Mouse (Mus musculus) lung, embryonic 16.5 days (tissue): Measurements from ENCODE around the gene Med13l. TPM values are rescaled to one million over a fixed set of nuclear protein-coding genes. Genes with fewer than 3 reads are reported as not detected.

Experiments
- ATAC-seq: fragments of 200-750 bp; cut with Nextera tagmentation; 2 replicates; pipeline ENCODE4 v1.8.0; 2017; ENCODE audit warnings: low read depth, mild to moderate bottlenecking, moderate library complexity
- H3K27ac ChIP-seq: fragments of 300-500 bp; sonication (generic); 2 replicates; pipeline ENCODE4 v1.5.1; 2014; ENCODE audit warnings: mild to moderate bottlenecking, control low read depth, low read length
- H3K27me3 ChIP-seq: fragments of 300-500 bp; sonication (generic); 2 replicates; pipeline ENCODE4 v1.6.1; 2014; ENCODE audit warnings: low read depth, low read length, mixed read lengths; ENCODE audit not compliant: control insufficient read depth, insufficient read depth
- H3K36me3 ChIP-seq: fragments of 300-500 bp; sonication (generic); 2 replicates; pipeline ENCODE4 v1.6.1; 2014; ENCODE audit warnings: low read length; ENCODE audit not compliant: control insufficient read depth, insufficient read depth
- H3K4me1 ChIP-seq: fragments of 300-500 bp; sonication (generic); replicated peaks from 2 replicates; pipeline ENCODE4 v1.6.1; 2014; ENCODE audit warnings: low read length, mixed read lengths; ENCODE audit not compliant: control insufficient read depth, insufficient read depth
- H3K4me2 ChIP-seq: fragments of 300-500 bp; sonication (generic); 2 replicates; pipeline ENCODE4 v1.6.1; 2014; ENCODE audit warnings: low read depth, low read length, control low read depth
- H3K4me3 ChIP-seq: fragments of 300-500 bp; sonication (generic); 2 replicates; pipeline ENCODE4 v1.5.1; 2014; ENCODE audit warnings: mild to moderate bottlenecking, low read length, control low read depth
- H3K9ac ChIP-seq: fragments of 300-500 bp; sonication (generic); 2 replicates; pipeline ENCODE4 v1.6.1; 2014; ENCODE audit warnings: low read length, control low read depth
- H3K9me3 ChIP-seq: fragments of 300-500 bp; sonication (generic); 2 replicates; pipeline ENCODE4 v1.6.1; 2016; ENCODE audit warnings: low read length; ENCODE audit not compliant: control insufficient read depth
- WGBS: fragments of 180-500 bp; shearing (Covaris S2); extraction: QIAGEN DNeasy Blood & Tissue Kit; methylation state at CpG from one replicate; pipeline ENCODE4 v1.1.7; 2014; 5-methylcytosine and 5-hydroxymethylcytosine counted together
- polyA plus RNA-seq: library from polyadenylated mRNA; unstranded; fragments of >200 nt; fragmentation: Nextera tagmentation; extraction: Ambion mirVana; gene quantifications from 2 replicates; pipeline ENCODE4 v1.2.1, GENCODE M21; 2015

Gene Med13l
- polyA plus RNA-seq, 1 experiment from 2014 or later = 9.5 TPM

GRCm38 (mm10) chr5:118751446-118752179, 191.1 kb downstream of the Med13l start:
- Histone ChIP-seq H3K9me3 (no peaks in the 10 kb centered on the region), H3K4me2 (no peak overlapping the region), H3K36me3 (peaks cover 35% of the 10 kb centered on the region), H3K4me1 (no peaks in the 10 kb centered on the region), H3K27ac (no peak overlapping the region), H3K4me3 (no peak overlapping the region), H3K27me3 (no peaks in the 10 kb centered on the region), H3K9ac (no peak overlapping the region)
- WGBS = 71% methylated on average over 13 of the region's 13 CpGs
- ATAC-seq = no peak

- no peak for ATAC-seq
Observed at GRCm38 (mm10) chr5:118752868-118753267, 192.4 kb downstream of the Med13l start.

GRCm38 (mm10) chr5:118753471-118754044, 193.1 kb downstream of the Med13l start:
- no peak for ATAC-seq
- Histone ChIP-seq H3K4me1 (no peaks in the 10 kb centered on the region), H3K27me3 (no peaks in the 10 kb centered on the region), H3K9ac (no peak overlapping the region), H3K36me3 (peaks cover 38% of the 10 kb centered on the region), H3K4me2 (no peak overlapping the region), H3K9me3 (no peaks in the 10 kb centered on the region), H3K27ac (no peak overlapping the region), H3K4me3 (no peak overlapping the region)
- 68% methylated on average over 10 of the region's 10 CpGs for WGBS

More at GRCm38 (mm10) chr5:118752868-118753267, 192.4 kb downstream of the Med13l start:
- Histone ChIP-seq H3K9ac (no peak overlapping the region), H3K4me2 (no peak overlapping the region), H3K4me3 (no peak overlapping the region), H3K27me3 (no peaks in the 10 kb centered on the region), H3K9me3 (no peaks in the 10 kb centered on the region), H3K27ac (no peak overlapping the region), H3K36me3 (peaks cover 41% of the 10 kb centered on the region), H3K4me1 (no peaks in the 10 kb centered on the region)
- 75% methylated on average over 3 of the region's 3 CpGs for WGBS

GRCm38 (mm10) chr5:118754191-118754759, 193.8 kb downstream of the Med13l start:
- H3K4me1 ChIP-seq = no peaks in the 10 kb centered on the region
- no peak for ATAC-seq
- no peaks in the 10 kb centered on the region for H3K9me3 ChIP-seq
- H3K27me3 ChIP-seq = no peaks in the 10 kb centered on the region
- no peak overlapping the region for H3K4me2 ChIP-seq
- H3K27ac ChIP-seq = no peak overlapping the region
- peaks cover 41% of the 10 kb centered on the region for H3K36me3 ChIP-seq
- no peak overlapping the region for H3K4me3 ChIP-seq
- WGBS = 75% methylated on average over 4 of the region's 4 CpGs
- no peak overlapping the region for H3K9ac ChIP-seq

- H3K4me1 ChIP-seq = no peaks in the 10 kb centered on the region
- no peak for ATAC-seq
- 59% methylated on average over 2 of the region's 2 CpGs for WGBS
- no peak overlapping the region for H3K4me2 ChIP-seq
- no peak overlapping the region for H3K4me3 ChIP-seq
- no peaks in the 10 kb centered on the region for H3K27me3 ChIP-seq
- H3K27ac ChIP-seq = no peak overlapping the region
- no peak overlapping the region for H3K9ac ChIP-seq
- H3K36me3 ChIP-seq = peaks cover 40% of the 10 kb centered on the region
- H3K9me3 ChIP-seq = no peaks in the 10 kb centered on the region
Observed at GRCm38 (mm10) chr5:118756078-118756477, 195.6 kb downstream of the Med13l start.

GRCm38 (mm10) chr5:118757396-118758301, 197.2 kb downstream of the Med13l start:
- Histone ChIP-seq H3K4me3 (no peak overlapping the region), H3K4me1 (no peaks in the 10 kb centered on the region), H3K9ac (no peak overlapping the region), H3K27me3 (no peaks in the 10 kb centered on the region), H3K4me2 (no peak overlapping the region), H3K27ac (no peak overlapping the region), H3K9me3 (no peaks in the 10 kb centered on the region), H3K36me3 (peaks cover 39% of the 10 kb centered on the region)
- 0 out of 2 replicates have a peak, but pooled peaks have one; percentile 7 for ATAC-seq
- WGBS = 51% methylated on average over 17 of the region's 17 CpGs

- Histone ChIP-seq H3K9me3 (no peaks in the 10 kb centered on the region), H3K9ac (no peak overlapping the region), H3K4me3 (no peak overlapping the region), H3K36me3 (peaks cover 33% of the 10 kb centered on the region), H3K27ac (no peak overlapping the region), H3K4me1 (no peaks in the 10 kb centered on the region), H3K4me2 (no peak overlapping the region), H3K27me3 (no peaks in the 10 kb centered on the region)
- 85% methylated on average over 10 of the region's 10 CpGs for WGBS
- ATAC-seq = no peak
Observed at GRCm38 (mm10) chr5:118760986-118761385, 200.5 kb downstream of the Med13l start.

- 78% methylated on average over 18 of the region's 18 CpGs for WGBS
- Histone ChIP-seq H3K9ac (no peak overlapping the region), H3K27ac (no peak overlapping the region), H3K9me3 (no peaks in the 10 kb centered on the region), H3K4me3 (no peak overlapping the region), H3K36me3 (peaks cover 25% of the 10 kb centered on the region), H3K27me3 (no peaks in the 10 kb centered on the region), H3K4me1 (no peaks in the 10 kb centered on the region), H3K4me2 (no peak overlapping the region)
- ATAC-seq = no peak
Observed at GRCm38 (mm10) chr5:118762499-118763185, 202.2 kb downstream of the Med13l start.
